Mouse (Mus musculus) neural tube, embryonic 11.5 days (tissue): ENCODE data around the gene 4930467E23Rik. TPM values are rescaled to one million over a fixed set of nuclear protein-coding genes. Genes with fewer than 3 reads are reported as not detected.
"Not testable (repeated sequence)": the region's sequence is repeated elsewhere in the genome, so short reads cannot be mapped to it uniquely, and the experiment has no call there.

Source experiments
- ATAC-seq: fragments of 200-750 bp; cut with Nextera tagmentation; 2 replicates; pipeline ENCODE4 v1.8.0; 2017; ENCODE audit warnings: moderate number of reproducible peaks, mild to moderate bottlenecking, moderate TSS enrichment, moderate library complexity; ENCODE audit not compliant: insufficient read depth, low FRiP score, low TSS enrichment
- DNase-seq: peaks from one replicate; pipeline ENCODE4 v3.0.0-alpha.2; 2015; ENCODE audit warnings: low spot score
- H3K27ac ChIP-seq: fragments of 300-500 bp; sonication (generic); 2 replicates; pipeline ENCODE4 v1.5.1; 2014; ENCODE audit warnings: low read depth, mild to moderate bottlenecking, low read length
- H3K27me3 ChIP-seq: fragments of 300-500 bp; sonication (generic); 2 replicates; pipeline ENCODE4 v1.6.1; 2014; ENCODE audit warnings: mild to moderate bottlenecking, low read length, mixed read lengths; ENCODE audit not compliant: control insufficient read depth, insufficient read depth
- H3K36me3 ChIP-seq: fragments of 300-500 bp; sonication (generic); 2 replicates; pipeline ENCODE4 v1.6.1; 2014; ENCODE audit warnings: mild to moderate bottlenecking, low read length, moderate library complexity, mixed read lengths; ENCODE audit not compliant: control insufficient read depth, insufficient read depth
- H3K4me1 ChIP-seq: fragments of 300-500 bp; sonication (generic); 2 replicates; pipeline ENCODE4 v1.6.1; 2014; ENCODE audit warnings: low read length, mixed read lengths; ENCODE audit not compliant: control insufficient read depth, insufficient read depth
- H3K4me2 ChIP-seq: fragments of 300-500 bp; sonication (generic); 2 replicates; pipeline ENCODE4 v1.6.1; 2014; ENCODE audit warnings: low read depth, mild to moderate bottlenecking, moderate library complexity
- H3K4me3 ChIP-seq: fragments of 300-500 bp; sonication (generic); 2 replicates; pipeline ENCODE4 v1.5.1; 2014; ENCODE audit warnings: low read depth, low read length
- H3K9ac ChIP-seq: fragments of 300-500 bp; sonication (generic); 2 replicates; pipeline ENCODE4 v1.6.1; 2014; ENCODE audit warnings: mild to moderate bottlenecking, low read length
- H3K9me3 ChIP-seq: fragments of 300-500 bp; sonication (generic); 2 replicates; pipeline ENCODE4 v1.6.1; 2016; ENCODE audit warnings: low read length; ENCODE audit not compliant: control insufficient read depth
- WGBS: fragments of 180-500 bp; shearing (Covaris S2); extraction: QIAGEN DNeasy Blood & Tissue Kit; methylation state at CpG from one replicate; pipeline ENCODE4 v1.1.7; 2014; 5-methylcytosine and 5-hydroxymethylcytosine counted together
- polyA plus RNA-seq: library from polyadenylated mRNA; unstranded; fragments of >200 nt; fragmentation: Nextera tagmentation; extraction: Ambion mirVana; gene quantifications from 2 replicates; pipeline ENCODE4 v1.2.1, GENCODE M21; 2014

The 4930467E23Rik gene
- polyA plus RNA-seq, 1 experiment from 2014 or later: not detected

DNA sequence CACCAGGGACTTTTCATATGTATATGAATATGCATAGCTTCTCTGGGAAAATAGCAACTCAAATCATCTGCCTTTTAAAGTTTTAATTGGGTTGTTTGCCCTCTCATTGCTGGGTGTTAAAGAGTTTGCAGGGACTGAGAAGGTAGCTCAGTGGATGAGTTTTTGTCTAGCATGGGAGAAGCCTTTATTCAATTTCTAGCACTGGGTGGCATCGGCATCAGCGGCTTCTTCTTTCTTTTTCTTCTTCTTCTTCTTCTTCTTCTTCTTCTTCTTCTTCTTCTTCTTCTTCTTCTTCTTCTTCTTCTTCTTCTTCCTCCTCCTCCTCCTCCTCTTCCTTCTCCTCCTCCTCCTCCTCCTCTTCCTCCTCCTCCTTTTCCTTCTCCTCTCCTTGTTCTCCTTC, 28.1 kb upstream of the 4930467E23Rik start:
- H3K9ac ChIP-seq: not testable (repeated sequence)

DNA sequence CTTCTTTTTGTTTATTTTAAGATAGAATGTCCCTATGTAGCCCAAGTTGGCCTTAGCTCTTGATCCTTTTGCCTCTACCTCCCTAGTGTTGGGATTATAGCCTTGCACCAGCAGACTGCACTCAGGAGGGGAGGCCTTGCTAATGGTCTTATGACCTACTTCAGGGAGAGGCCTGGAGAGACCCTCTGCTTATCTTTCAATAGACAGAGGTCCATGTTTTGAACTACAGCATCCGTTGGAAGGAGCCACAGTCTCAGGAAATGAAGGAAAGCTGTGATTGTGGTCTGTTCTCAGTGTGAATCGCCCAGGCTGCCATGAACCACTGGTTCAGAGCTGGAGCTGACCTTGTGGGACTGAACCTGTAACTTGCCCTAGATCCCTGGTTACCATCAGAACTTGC, 27.1 kb upstream of the 4930467E23Rik start:
- WGBS: 75% methylated on average over 1 of the region's 2 CpGs
- not testable (repeated sequence) for H3K9ac ChIP-seq, H3K36me3 ChIP-seq, H3K27me3 ChIP-seq, H3K4me2 ChIP-seq, H3K4me1 ChIP-seq, DNase-seq, ATAC-seq, H3K4me3 ChIP-seq, H3K9me3 ChIP-seq, H3K27ac ChIP-seq

More for the DNA sequence above, 28.1 kb upstream of the 4930467E23Rik start:
- not testable (repeated sequence) for H3K27me3 ChIP-seq, H3K27ac ChIP-seq, DNase-seq, ATAC-seq, H3K9me3 ChIP-seq, H3K4me3 ChIP-seq, H3K4me2 ChIP-seq, H3K36me3 ChIP-seq, H3K4me1 ChIP-seq
- WGBS: 91% methylated on average over 2 of the region's 2 CpGs

DNA sequence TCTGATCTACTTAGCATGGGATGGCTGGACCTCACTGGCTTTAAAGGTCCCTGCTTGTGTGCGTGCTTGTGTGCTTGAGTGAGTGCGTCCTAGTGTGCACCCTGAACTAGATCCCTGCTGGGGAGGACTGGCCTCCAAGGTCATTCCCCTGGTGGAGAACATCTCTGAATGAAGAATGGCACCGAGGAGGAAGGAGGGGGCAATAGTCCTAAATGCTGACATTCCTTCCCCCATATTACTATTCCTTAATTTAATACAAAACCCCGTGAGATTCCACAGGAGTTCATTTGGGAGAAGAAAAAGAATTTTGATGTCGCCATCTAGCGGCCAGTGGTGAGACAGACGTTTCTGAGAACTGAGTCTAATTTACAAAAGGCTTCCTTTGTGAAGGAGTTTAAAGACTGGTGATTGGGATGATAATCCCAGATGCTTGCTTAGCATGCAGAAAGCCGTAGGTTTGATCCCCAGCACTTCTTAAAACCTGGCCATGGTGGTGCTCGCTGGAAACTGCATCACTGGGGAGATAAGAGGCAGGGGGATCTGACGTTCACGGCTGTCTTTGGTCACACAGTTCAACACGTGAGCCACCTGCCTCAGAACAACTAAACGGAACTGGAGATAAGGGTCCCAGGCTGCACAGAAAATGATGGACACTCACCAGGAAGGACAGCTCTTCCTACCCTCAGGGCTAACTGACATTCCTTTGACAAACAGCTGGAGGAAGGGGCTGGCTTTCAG, 26.2 kb upstream of the 4930467E23Rik start:
- WGBS: 49% methylated on average over 13 of the region's 13 CpGs
- H3K9ac ChIP-seq: not testable (repeated sequence)
- peak; percentile 80 for DNase-seq

DNA sequence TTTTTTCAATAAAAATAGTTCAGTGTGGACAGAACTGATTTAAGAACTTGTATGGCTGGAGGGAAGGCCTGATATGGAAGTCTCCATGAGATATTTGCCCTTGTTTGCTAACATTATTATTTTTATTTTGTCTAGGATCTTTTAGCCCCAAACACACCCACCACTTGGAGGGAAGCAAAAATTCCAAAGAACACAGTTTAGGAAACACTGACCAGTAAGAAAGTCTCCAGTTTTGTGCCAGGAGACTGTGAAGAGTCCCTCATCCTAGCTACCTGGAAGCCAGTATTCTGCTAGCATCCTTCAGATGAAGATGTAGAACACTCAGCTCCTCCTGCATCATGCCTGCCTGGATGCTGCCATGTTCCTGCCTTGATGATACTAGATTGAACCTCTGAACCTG, 25.5 kb upstream of the 4930467E23Rik start:
- H3K27me3 ChIP-seq, H3K36me3 ChIP-seq, H3K9ac ChIP-seq, H3K27ac ChIP-seq, H3K4me1 ChIP-seq, ATAC-seq, H3K4me3 ChIP-seq, H3K4me2 ChIP-seq, H3K9me3 ChIP-seq, DNase-seq: not testable (repeated sequence)

More for the DNA sequence above, 26.2 kb upstream of the 4930467E23Rik start:
- H3K4me3 ChIP-seq, H3K27me3 ChIP-seq, H3K36me3 ChIP-seq, H3K4me2 ChIP-seq, H3K4me1 ChIP-seq, H3K27ac ChIP-seq, H3K9me3 ChIP-seq: not testable (repeated sequence)
- peak; percentile 88 for ATAC-seq

DNA sequence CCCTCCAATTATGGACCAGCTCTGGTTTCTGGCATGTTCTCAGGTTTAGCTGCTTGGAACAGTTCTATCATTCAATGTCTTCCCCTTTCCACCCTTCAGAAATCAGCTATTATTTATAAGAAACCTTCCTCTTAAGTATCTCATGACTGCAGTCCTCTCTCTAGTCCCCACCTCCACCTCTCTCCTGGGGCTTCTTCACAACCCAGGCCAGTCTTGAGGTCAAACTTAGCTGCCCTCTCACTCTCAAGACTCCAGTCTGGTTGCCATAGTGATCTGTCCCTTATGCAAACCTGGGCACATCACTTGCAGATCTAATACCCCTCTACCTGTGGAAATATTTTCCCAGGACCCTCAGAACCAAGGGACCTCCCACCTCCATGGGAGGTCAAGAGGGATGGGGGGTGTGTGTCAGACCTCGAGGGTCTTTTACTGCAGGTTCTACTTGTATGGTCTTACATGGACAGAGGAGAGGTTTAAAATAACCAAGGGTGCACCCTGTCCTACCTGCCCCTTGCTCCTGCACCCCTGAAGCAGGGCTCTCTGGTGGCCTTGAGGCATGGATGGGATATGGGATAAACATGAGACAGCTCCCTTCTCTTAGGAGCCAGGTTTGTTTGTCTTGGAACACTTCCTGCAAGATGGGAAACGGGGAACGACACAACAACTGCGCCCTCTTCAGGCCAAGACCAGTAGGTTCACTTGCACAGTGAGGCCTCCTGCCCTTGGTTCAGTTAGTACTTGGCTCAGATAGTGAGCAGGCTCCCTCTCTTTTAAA, 24.7 kb upstream of the 4930467E23Rik start:
- not testable (repeated sequence) for DNase-seq, H3K4me3 ChIP-seq, H3K9ac ChIP-seq, H3K4me1 ChIP-seq, H3K9me3 ChIP-seq, H3K27ac ChIP-seq, H3K36me3 ChIP-seq, ATAC-seq, H3K4me2 ChIP-seq, H3K27me3 ChIP-seq
- no CpG with 5 or more reads among the region's 4 CpGs for WGBS

DNA sequence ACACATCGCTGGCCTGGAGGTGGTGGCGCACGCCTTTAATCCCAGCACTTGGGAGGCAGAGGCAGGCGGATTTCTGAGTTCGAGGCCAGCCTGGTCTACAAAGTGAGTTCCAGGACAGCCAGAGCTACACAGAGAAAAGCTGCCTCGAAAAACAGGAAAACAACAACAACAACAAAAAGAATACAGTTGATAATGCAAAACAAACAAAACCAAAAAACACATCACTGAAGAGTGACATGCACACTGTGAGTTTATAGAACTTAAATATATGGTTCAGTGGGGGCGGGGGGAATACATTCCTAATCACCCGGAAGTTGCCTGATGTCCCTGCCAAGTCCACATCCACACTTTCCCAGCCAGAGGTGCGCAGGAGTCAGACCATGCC, 24.2 kb upstream of the 4930467E23Rik start:
- WGBS: 81% methylated on average over 9 of the region's 9 CpGs
- not testable (repeated sequence) for H3K4me1 ChIP-seq, H3K9ac ChIP-seq, DNase-seq, H3K27ac ChIP-seq, H3K4me2 ChIP-seq, H3K4me3 ChIP-seq, H3K36me3 ChIP-seq, ATAC-seq, H3K27me3 ChIP-seq, H3K9me3 ChIP-seq

DNA sequence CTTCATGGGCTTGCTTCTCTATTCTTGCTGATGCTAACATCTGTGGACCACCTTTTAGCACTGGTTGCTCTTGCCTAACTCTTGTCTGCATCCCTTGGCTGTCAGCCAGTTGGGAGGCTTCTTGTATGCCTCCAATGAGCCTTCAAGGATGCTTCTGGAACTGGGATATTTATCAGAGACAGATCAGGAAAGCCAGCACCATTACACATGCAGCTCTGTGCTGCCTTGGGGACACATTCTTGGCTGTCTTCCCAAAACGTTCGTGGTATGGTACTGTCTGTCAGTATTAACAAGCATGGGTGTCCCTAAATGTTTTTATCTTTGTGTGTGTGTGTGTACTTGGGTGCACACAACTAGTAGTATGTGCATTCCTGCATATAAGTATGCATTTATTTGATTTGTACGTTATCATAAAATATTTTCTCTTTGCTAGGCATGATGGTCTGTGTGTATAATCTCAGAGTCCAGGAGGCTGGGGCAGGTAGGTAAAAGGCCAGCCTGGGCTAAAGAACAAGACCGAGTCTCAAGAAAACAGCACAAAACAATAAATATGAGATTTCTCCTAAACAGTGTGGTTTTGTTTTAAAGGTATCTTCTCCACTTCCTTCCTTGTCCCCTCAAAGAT, 23.2 kb upstream of the 4930467E23Rik start:
- DNase-seq, H3K4me3 ChIP-seq, H3K27ac ChIP-seq, H3K4me1 ChIP-seq, H3K9me3 ChIP-seq, ATAC-seq, H3K36me3 ChIP-seq, H3K9ac ChIP-seq, H3K4me2 ChIP-seq, H3K27me3 ChIP-seq: not testable (repeated sequence)
- WGBS: 87% methylated on average over 4 of the region's 4 CpGs

DNA sequence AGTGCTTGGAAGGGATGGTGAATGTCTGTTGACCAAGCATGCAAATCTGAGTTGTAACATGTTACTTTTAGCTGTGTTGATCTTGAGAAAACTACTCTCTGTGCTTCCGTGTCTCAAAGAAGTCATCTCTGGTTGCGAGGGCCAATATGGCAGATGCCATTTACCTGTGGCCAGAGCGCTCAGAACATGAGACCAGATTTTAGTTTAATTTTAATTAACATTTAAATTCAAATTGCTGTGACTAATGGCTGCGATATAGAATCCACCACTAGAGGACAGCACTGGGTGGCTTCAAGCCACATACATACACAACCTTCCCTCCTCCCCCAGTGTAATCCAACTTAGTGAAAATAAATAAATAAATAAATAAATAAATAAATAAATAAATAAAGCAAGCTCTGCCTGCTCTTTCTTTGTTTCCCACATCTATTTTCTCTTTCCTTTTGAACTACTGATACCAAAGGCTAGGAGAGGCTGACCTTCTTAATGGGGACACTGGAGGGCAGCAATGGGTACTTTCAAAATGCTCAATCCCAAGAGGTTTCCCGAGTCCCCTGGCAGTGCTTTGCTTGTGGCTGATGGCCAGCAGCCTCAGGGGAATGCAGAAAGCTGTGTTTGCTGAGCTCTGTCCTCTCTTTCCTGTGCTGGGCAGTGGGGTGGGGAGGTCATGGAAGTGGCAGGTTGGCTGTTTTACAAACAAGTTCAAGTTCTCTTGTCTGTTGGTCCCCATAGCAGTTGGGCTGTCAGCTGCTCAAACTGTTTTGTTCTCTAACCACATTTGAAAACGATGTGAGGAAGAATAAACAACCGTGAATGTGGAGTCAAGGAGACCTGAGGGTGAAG, 22.2 kb upstream of the 4930467E23Rik start:
- H3K4me3 ChIP-seq, ATAC-seq, H3K27me3 ChIP-seq, H3K9ac ChIP-seq, H3K36me3 ChIP-seq, H3K27ac ChIP-seq, H3K4me2 ChIP-seq, H3K4me1 ChIP-seq, H3K9me3 ChIP-seq: not testable (repeated sequence)
- DNase-seq: peak; percentile 28
- WGBS: 76% methylated on average over 7 of the region's 7 CpGs
